Mouse (Mus musculus) midbrain, embryonic 14.5 days (tissue): Measurements from ENCODE around the gene Dnph1. TPM values are rescaled to one million over a fixed set of nuclear protein-coding genes. Genes with fewer than 3 reads are reported as not detected.

ENCODE experiments used
- ATAC-seq: fragments of 200-750 bp; cut with Nextera tagmentation; 2 replicates; pipeline ENCODE4 v1.8.0; 2017; ENCODE audit warnings: moderate number of reproducible peaks, moderate library complexity; ENCODE audit not compliant: low FRiP score, low TSS enrichment
- DNase-seq: peaks from one replicate; pipeline ENCODE4 v3.0.0-alpha.2; 2015
- H3K27ac ChIP-seq: fragments of 300-500 bp; sonication (generic); replicated peaks from 2 replicates; pipeline ENCODE4 v1.5.1; 2014; ENCODE audit warnings: mild to moderate bottlenecking, low read depth, low read length, moderate library complexity
- H3K27me3 ChIP-seq: fragments of 300-500 bp; sonication (generic); 2 replicates; pipeline ENCODE4 v1.6.1; 2014; ENCODE audit warnings: low read length, control low read depth, mixed read lengths; ENCODE audit not compliant: control insufficient read depth, insufficient read depth
- H3K36me3 ChIP-seq: fragments of 300-500 bp; sonication (generic); 2 replicates; pipeline ENCODE4 v1.6.1; 2014; ENCODE audit warnings: low read length, control low read depth; ENCODE audit not compliant: control insufficient read depth, insufficient read depth
- H3K4me1 ChIP-seq: fragments of 300-500 bp; sonication (generic); 2 replicates; pipeline ENCODE4 v1.6.1; 2014; ENCODE audit warnings: mild to moderate bottlenecking, antibody characterized with exemption, low read length, control low read depth; ENCODE audit not compliant: control insufficient read depth, insufficient read depth
- H3K4me2 ChIP-seq: fragments of 300-500 bp; sonication (generic); 2 replicates; pipeline ENCODE4 v1.6.1; 2014; ENCODE audit warnings: mild to moderate bottlenecking, low read length, moderate library complexity
- H3K4me3 ChIP-seq: fragments of 300-500 bp; sonication (generic); replicated peaks from 2 replicates; pipeline ENCODE4 v1.5.1; 2014; ENCODE audit warnings: low read depth, low read length
- H3K9ac ChIP-seq: fragments of 300-500 bp; sonication (generic); replicated peaks from 2 replicates; pipeline ENCODE4 v1.6.1; 2014; ENCODE audit warnings: mild to moderate bottlenecking, low read length, moderate library complexity
- H3K9me3 ChIP-seq: fragments of 300-500 bp; sonication (generic); 2 replicates; pipeline ENCODE4 v1.6.1; 2016; ENCODE audit warnings: low read length, control low read depth, mixed read lengths; ENCODE audit not compliant: control insufficient read depth
- WGBS: fragments of 180-500 bp; shearing (Covaris S2); extraction: QIAGEN DNeasy Blood & Tissue Kit; methylation state at CpG from one replicate; pipeline ENCODE4 v1.1.7; 2014; 5-methylcytosine and 5-hydroxymethylcytosine counted together
- polyA plus RNA-seq: library from polyadenylated mRNA; unstranded; fragments of >200 nt; fragmentation: Nextera tagmentation; extraction: Ambion mirVana; gene quantifications from 2 replicates; pipeline ENCODE4 v1.2.1, GENCODE M21; 2014

The Dnph1 gene
- polyA plus RNA-seq, 1 experiment from 2014 or later, result 20.4 TPM

GRCm38 (mm10) chr17:46543661-46544060 lies 47.1 kb downstream of the Dnph1 start:
- no peak for ATAC-seq

DNA sequence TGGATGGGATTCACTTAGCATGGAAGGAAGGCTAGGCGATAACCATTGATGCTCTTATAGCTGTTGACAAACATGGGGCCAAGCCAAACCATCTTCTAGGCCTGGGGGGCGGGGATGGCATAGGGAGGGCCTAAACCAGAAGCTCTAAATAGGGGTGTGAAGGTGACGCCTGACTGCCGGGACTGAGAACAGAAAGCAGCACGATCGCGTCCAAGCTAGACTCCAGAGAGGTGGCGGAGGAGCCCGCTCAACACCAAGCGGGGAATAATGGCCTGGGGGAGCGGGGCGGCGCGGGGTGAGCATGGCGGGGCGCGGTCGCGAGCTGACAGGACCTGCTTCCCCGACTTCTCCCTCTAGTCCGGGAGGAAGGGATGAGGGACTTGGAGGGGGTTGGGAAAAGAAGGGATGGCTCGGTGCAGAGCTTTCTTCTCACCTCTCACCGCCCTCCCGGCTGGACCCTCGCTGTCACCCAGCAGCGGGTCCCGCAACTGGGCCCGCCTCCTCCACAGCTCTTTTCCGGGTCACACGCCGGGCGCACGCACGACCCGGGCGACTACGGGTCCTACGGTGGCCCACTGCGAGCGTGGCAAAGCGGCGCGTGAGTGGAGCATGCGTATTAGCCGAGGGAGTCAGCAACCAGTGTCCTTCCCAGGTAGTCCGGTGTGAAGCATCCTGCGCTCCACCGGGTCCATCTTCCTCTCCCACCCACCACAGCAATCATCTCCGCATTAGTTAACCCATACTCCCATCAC lies 49.5 kb downstream of the Dnph1 start, which contains the start of gene Cul9:
Gene Cul9, minus strand, starts transcription at position 576 of the 752 bp plus-strand sequence.
- Histone ChIP-seq H3K27me3 (0 out of 2 replicates have a peak, but pooled peaks cover 5% of the 10 kb centered on the region), H3K27ac (0 out of 2 replicates have a peak within 1 kb of the TSS, but pooled peaks have one; percentile 32), H3K36me3 (peaks cover 48% of the 10 kb centered on the region), H3K9ac (peak within 1 kb of the TSS; percentile 89), H3K4me2 (peak within 1 kb of the TSS; percentile 59), H3K4me1 (peaks cover 4% of the 10 kb centered on the region; the same call in 1 of the 2 replicates), H3K4me3 (peak within 1 kb of the TSS; percentile 81), H3K9me3 (no peaks in the 10 kb centered on the region)
- peak; percentile 90 for ATAC-seq
- DNase-seq, result peak; percentile 93
- WGBS, result 2% methylated on average over 42 of the region's 49 CpGs

More at GRCm38 (mm10) chr17:46543661-46544060, 47.1 kb downstream of the Dnph1 start:
- no peak for DNase-seq
- H3K9ac ChIP-seq, result no peak overlapping the region
- H3K36me3 ChIP-seq, result peaks cover 51% of the 10 kb centered on the region
- peaks cover 4% of the 10 kb centered on the region; the same call in 1 of the 2 replicates for H3K4me1 ChIP-seq
- 91% methylated on average over 12 of the region's 12 CpGs for WGBS
- H3K4me3 ChIP-seq, result no peak overlapping the region
- no peaks in the 10 kb centered on the region for H3K9me3 ChIP-seq
- H3K27me3 ChIP-seq, result 0 out of 2 replicates have a peak, but pooled peaks cover 5% of the 10 kb centered on the region
- no peak overlapping the region for H3K27ac ChIP-seq
- no peak overlapping the region for H3K4me2 ChIP-seq

DNA sequence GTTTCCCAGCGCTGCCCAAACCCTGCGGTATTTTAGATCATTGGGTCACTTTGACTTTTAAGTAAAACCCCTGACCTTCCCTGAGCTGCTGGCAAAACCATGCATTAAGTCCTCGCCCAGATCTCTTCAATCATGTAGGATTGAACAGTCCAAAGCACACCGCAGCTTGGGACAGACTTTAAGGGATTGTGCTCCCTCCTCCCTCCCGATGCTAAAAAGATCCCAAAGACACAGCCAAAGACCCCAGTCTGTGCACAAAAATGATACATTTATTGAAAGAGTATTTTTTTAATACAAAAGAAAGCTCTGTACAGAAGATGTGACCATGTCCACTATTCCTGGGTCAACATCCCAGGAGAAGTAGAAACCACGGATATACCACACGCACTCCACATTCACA lies 50.1 kb downstream of the Dnph1 start:
- ATAC-seq, result 0 out of 2 replicates have a peak, but pooled peaks have one; percentile 4
- peaks cover 48% of the 10 kb centered on the region for H3K36me3 ChIP-seq
- WGBS, result 10% methylated on average over 7 of the region's 7 CpGs

DNA sequence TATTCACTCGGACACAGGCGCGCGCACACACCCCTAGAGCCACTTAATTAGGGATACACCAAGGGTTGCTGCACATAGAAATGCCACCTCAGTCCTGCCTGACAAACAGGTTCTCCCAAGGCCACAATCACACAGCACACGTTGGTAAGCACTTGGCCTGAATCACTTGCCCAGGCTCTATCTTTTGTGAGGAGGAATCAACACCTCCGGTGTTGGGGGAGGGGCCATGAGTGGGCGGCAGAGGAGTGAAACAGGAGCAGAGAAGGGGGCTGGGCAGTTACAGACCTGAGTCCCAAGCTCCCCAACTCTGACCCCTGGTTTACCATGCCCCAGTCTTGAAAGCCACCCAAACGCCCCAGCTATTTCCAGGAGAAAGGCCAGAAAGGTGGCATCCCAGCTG lies 50.5 kb downstream of the Dnph1 start:
- 11% methylated on average over 8 of the region's 8 CpGs for WGBS

More for the DNA sequence above, 50.1 kb downstream of the Dnph1 start:
- H3K9me3 ChIP-seq, result no peaks in the 10 kb centered on the region
- peak overlapping the region; percentile 59 for H3K4me2 ChIP-seq
- H3K9ac ChIP-seq, result peak overlapping the region; percentile 89
- 0 out of 2 replicates have a peak, but pooled peaks cover 5% of the 10 kb centered on the region for H3K27me3 ChIP-seq
- DNase-seq, result no peak
- no peak overlapping the region for H3K27ac ChIP-seq
- peaks cover 4% of the 10 kb centered on the region; the same call in 1 of the 2 replicates for H3K4me1 ChIP-seq
- H3K4me3 ChIP-seq, result peak overlapping the region; percentile 81

GRCm38 (mm10) chr17:46547923-46548322 lies 51.4 kb downstream of the Dnph1 start:
- 18% methylated on average over 3 of the region's 3 CpGs for WGBS
- Histone ChIP-seq H3K9me3 (no peaks in the 10 kb centered on the region), H3K27me3 (0 out of 2 replicates have a peak, but pooled peaks cover 5% of the 10 kb centered on the region), H3K4me2 (no peak overlapping the region), H3K4me3 (no peak overlapping the region), H3K36me3 (peaks cover 47% of the 10 kb centered on the region), H3K27ac (no peak overlapping the region), H3K4me1 (peaks cover 9% of the 10 kb centered on the region), H3K9ac (no peak overlapping the region)
- DNase-seq (no peak), ATAC-seq (no peak)

More for the DNA sequence above, 50.5 kb downstream of the Dnph1 start:
- ATAC-seq (no peak), DNase-seq (no peak)
- Histone ChIP-seq H3K4me1 (peaks cover 4% of the 10 kb centered on the region; the same call in 1 of the 2 replicates), H3K9ac (no peak overlapping the region), H3K27me3 (0 out of 2 replicates have a peak, but pooled peaks cover 5% of the 10 kb centered on the region), H3K4me2 (peak overlapping the region; percentile 59; the same call in 1 of the 2 replicates), H3K36me3 (peaks cover 48% of the 10 kb centered on the region), H3K9me3 (no peaks in the 10 kb centered on the region), H3K27ac (no peak overlapping the region), H3K4me3 (peak overlapping the region; percentile 81)

GRCm38 (mm10) chr17:46548741-46549140 lies 52.2 kb downstream of the Dnph1 start:
- Histone ChIP-seq H3K4me1 (peaks cover 18% of the 10 kb centered on the region), H3K9me3 (no peaks in the 10 kb centered on the region), H3K27me3 (0 out of 2 replicates have a peak, but pooled peaks cover 5% of the 10 kb centered on the region), H3K27ac (no peak overlapping the region), H3K9ac (no peak overlapping the region), H3K36me3 (peaks cover 40% of the 10 kb centered on the region), H3K4me2 (no peak overlapping the region), H3K4me3 (no peak overlapping the region)
- ATAC-seq (no peak), DNase-seq (no peak)
- 54% methylated on average over 11 of the region's 11 CpGs for WGBS

DNA sequence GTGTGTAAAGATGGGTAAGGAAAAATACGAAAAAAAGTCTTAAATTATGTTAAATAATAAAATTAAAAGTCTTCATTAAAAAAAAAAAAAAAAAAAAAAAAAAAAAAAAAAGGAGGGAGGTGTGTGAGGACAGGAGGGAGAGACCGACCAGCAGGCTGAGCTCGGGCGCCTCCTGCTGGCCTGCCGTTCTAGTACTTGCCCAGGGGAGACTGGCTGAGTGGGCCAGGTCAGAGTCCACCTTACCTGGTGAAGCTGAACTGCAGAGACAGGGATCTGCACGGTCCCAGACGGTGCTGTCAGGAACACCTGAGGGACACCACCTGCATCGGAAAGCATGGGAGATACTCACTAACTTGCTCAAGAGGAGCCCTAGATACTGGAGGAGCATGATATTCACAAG lies 52.7 kb downstream of the Dnph1 start:
- WGBS, result 16% methylated on average over 8 of the region's 8 CpGs

More for the DNA sequence above, 52.7 kb downstream of the Dnph1 start:
- H3K4me2 ChIP-seq, result no peak overlapping the region
- 0 out of 2 replicates have a peak, but pooled peaks cover 5% of the 10 kb centered on the region for H3K27me3 ChIP-seq
- H3K4me1 ChIP-seq, result peaks cover 22% of the 10 kb centered on the region
- H3K4me3 ChIP-seq, result no peak overlapping the region
- DNase-seq (peak; percentile 74), ATAC-seq (no peak)
- H3K36me3 ChIP-seq, result peaks cover 40% of the 10 kb centered on the region
- no peak overlapping the region for H3K9ac ChIP-seq
- H3K27ac ChIP-seq, result no peak overlapping the region
- H3K9me3 ChIP-seq, result no peaks in the 10 kb centered on the region
